Mouse (Mus musculus): ENCODE results near the gene Slc25a48. TPM values are rescaled to one million over a fixed set of nuclear protein-coding genes. Genes with fewer than 3 reads are reported as not detected.

Gene Slc25a48
- total RNA-seq, 2 experiments from 2014 or later: 0.12 TPM; not detected in 1

DNA sequence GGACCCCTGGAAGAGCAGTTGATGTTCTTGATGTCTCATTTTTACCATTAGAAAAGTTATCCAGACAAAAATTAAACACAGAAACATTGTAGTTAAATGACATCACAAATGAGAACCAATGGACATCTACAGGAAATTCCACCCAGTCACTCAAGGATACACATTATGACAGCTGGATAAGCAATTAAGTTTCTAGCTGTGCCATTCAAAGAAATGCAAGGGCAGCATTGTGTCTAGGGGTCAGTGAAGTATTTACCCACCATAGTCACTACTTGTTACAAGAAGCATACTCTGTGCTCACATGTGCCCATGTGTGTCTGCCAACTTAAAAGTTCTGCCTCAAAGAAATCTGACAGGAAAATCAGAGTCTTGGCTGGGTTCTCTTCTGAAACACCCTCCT is 75.4 kb downstream of the Slc25a48 start:
- no peak for DNase-seq

DNA sequence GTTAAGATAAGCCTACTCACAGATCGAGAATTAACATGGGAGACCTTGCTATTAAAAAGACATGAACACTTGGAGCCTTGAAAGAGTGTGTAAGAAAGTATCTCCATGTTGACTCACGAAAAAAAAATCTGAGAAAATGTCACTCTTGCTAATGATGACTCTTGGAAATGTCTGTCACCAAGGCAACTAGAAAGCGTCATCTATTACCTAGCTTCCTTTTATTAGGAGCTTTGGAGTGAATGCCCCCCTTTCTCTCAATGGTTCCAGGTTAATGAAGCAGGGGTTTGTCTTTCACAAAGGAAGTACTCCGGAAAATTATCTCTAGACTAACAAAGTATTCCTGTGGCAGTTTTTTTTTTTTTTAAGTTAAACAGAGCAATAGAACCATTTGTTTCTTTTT is 78.2 kb downstream of the Slc25a48 start:
- no peak for DNase-seq

DNA sequence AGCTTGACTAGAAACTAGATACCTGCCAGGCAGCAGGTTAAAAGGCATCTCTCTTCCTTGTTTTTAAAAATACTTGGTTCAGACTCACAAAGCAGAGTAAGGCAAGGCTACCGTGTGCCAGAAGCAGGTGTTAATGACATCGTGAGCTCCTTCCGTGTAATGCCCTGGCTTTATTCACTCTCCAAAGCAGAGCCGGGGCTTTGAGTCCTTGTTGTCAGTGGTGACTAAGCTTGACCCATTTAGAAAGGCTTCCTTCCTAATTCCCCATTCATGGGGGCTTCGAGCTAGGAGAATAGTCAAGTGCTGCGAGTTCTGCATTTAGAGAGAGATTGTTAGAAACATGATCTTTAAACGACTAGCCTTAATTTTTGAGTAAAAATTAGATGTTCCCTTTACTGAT is 78.7 kb downstream of the Slc25a48 start:
- DNase-seq: no peak

DNA sequence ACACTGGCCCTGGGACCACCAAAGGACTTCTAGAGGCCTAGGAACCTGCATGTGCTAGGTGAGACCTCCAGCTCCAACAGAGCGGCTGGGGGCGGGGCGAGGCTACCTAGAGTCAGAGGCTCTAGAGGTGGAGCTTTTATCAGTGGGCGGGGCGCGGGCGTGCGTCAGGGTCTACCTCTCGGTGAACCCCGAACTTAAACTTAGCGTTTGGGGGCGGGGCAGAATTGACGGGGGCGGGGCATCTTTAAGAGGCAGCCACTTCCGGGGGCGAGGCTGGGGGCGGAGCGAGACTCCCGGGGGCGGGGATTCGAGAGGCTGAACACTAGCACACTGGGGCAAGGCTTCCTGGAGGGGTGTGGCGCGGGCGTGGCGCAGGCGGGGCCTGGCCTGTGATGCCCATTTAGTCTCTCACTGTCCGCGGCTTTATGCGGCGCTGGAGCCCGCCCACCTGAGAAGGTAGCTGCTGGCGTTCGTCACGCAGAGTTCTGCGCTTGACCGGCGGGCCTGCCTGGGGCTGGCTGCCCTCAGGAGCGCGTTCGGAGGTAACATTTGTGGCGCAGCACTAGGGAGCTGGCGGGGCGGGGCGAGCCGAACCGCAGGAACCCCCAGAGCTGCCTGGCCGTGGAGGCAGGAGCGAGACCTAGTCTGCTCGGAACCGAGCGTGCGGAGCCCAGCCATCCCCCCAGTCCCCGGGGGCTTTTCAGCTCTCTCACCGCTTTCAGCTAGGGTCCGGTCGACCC is 84.1 kb downstream of the Slc25a48 start, which contains the start of gene Fbxl21:
Fbxl21 (plus strand) TSS at position 392 of the 740 bp plus-strand sequence.
- peak; percentile 90 for DNase-seq

DNA sequence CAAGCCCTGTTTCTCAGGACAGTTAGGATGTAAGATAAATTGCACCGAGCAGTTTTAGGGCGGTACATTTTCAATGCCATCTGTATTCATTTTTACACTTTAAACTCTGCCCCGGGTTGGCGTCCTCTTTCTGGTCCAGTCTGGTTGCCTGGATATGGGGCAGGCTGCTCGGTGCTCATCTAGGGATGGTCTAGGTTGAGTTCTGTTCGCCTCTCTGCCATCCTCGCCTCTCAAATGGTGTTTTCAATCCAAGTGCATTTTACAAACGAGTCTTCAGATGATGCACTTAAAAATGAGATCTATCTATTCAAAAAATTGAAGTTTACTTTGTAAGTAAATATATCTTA is 84.6 kb downstream of the Slc25a48 start:
- DNase-seq: no peak

Other genes with a start within 250 kb of the Slc25a48 start
- not detected for gene Neurog1, start 186.2 kb upstream of the Slc25a48 start, total RNA-seq (2021)
- 10 to 100 TPM; 15.8 to 20.0 TPM for gene Cxcl14, start 141.8 kb upstream of the Slc25a48 start, total RNA-seq (2021)
- not detected for gene Gm3045, start 11.8 kb upstream of the Slc25a48 start, total RNA-seq (2021)
- not detected for gene Il9, start 43.9 kb downstream of the Slc25a48 start, total RNA-seq (2021)
- under 1 TPM; 0.47 to 0.49 TPM for gene Fbxl21, start 84.1 kb downstream of the Slc25a48 start, total RNA-seq (2021)
- not detected for gene Lect2, start 110.1 kb downstream of the Slc25a48 start, total RNA-seq (2021)
- gene Tgfbi, start 171.2 kb downstream of the Slc25a48 start, total RNA-seq (2021): 10 to 100 TPM; 61.2 to 76.3 TPM